Mouse (Mus musculus): ENCODE data around the gene Zfp367.

Gene Zfp367

GRCm38 (mm10) chr13:64091006-64091405 is 62.0 kb downstream of the Zfp367 start:
- no peak for DNase-seq (ENCODE audit: low spot score in 2 of 2)

GRCm38 (mm10) chr13:64090278-64090677 is 62.7 kb downstream of the Zfp367 start:
- DNase-seq (ENCODE audit: low spot score in 2 of 2) = no peak

GRCm38 (mm10) chr13:64089130-64089529 is 63.9 kb downstream of the Zfp367 start, which contains the start of gene Hsd17b3:
Hsd17b3 (minus strand) TSS chr13:64089230.
- no peak for DNase-seq (ENCODE audit: low spot score in 2 of 2)

- no peak for DNase-seq (ENCODE audit: low spot score in 2 of 2)
Observed at GRCm38 (mm10) chr13:64088057-64088456, 64.9 kb downstream of the Zfp367 start.

- no peak for DNase-seq (ENCODE audit: low spot score in 2 of 2)
Observed at GRCm38 (mm10) chr13:64086036-64086435, 67.0 kb downstream of the Zfp367 start.

GRCm38 (mm10) chr13:64083331-64083730 is 69.7 kb downstream of the Zfp367 start:
- no peak for DNase-seq (ENCODE audit: low spot score in 2 of 2)
